Mouse (Mus musculus) embryonic facial prominence, embryonic 14.5 days (tissue): ENCODE measurements around the gene Lcn6. TPM values are rescaled to one million over a fixed set of nuclear protein-coding genes. Genes with fewer than 3 reads are reported as not detected.
"Not testable (repeated sequence)": the region's sequence is repeated elsewhere in the genome, so short reads cannot be mapped to it uniquely, and the experiment has no call there.

Source experiments
- ATAC-seq: fragments of 200-750 bp; cut with Nextera tagmentation; 2 replicates; pipeline ENCODE4 v1.8.0; 2017; ENCODE audit warnings: low read depth, moderate number of reproducible peaks, moderate TSS enrichment
- DNase-seq: peaks from one replicate; pipeline ENCODE4 v3.0.0-alpha.2; 2015; ENCODE audit warnings: low spot score
- H3K27ac ChIP-seq: fragments of 300-500 bp; sonication (generic); replicated peaks from 2 replicates; pipeline ENCODE4 v1.5.1; 2014; ENCODE audit warnings: low read depth, mild to moderate bottlenecking, low read length, moderate library complexity
- H3K27me3 ChIP-seq: fragments of 300-500 bp; sonication (generic); replicated peaks from 2 replicates; pipeline ENCODE4 v1.6.1; 2014; ENCODE audit warnings: low read length; ENCODE audit not compliant: control insufficient read depth, insufficient read depth
- H3K36me3 ChIP-seq: fragments of 300-500 bp; sonication (generic); 2 replicates; pipeline ENCODE4 v1.6.1; 2014; ENCODE audit warnings: low read length, mixed read lengths; ENCODE audit not compliant: control insufficient read depth, insufficient read depth
- H3K4me1 ChIP-seq: fragments of 300-500 bp; sonication (generic); 2 replicates; pipeline ENCODE4 v1.6.1; 2014; ENCODE audit warnings: antibody characterized with exemption, low read length; ENCODE audit not compliant: control insufficient read depth, insufficient read depth
- H3K4me2 ChIP-seq: fragments of 300-500 bp; sonication (generic); 2 replicates; pipeline ENCODE4 v1.6.1; 2014; ENCODE audit warnings: low read depth, mild to moderate bottlenecking, low read length, moderate library complexity, mixed read lengths
- H3K4me3 ChIP-seq: fragments of 300-500 bp; sonication (generic); 2 replicates; pipeline ENCODE4 v1.5.1; 2014; ENCODE audit warnings: low read depth, mild to moderate bottlenecking, low read length
- H3K9ac ChIP-seq: fragments of 300-500 bp; sonication (generic); 2 replicates; pipeline ENCODE4 v1.6.1; 2014; ENCODE audit warnings: low read depth, mild to moderate bottlenecking, low read length, moderate library complexity, mixed read lengths
- H3K9me3 ChIP-seq: fragments of 300-500 bp; sonication (generic); 2 replicates; pipeline ENCODE4 v1.6.1; 2016; ENCODE audit warnings: low read length; ENCODE audit not compliant: control insufficient read depth
- WGBS: fragments of 180-500 bp; shearing (Covaris S2); extraction: QIAGEN DNeasy Blood & Tissue Kit; methylation state at CpG from one replicate; pipeline ENCODE4 v1.1.7; 2014; 5-methylcytosine and 5-hydroxymethylcytosine counted together
- polyA plus RNA-seq: library from polyadenylated mRNA; unstranded; fragments of >200 nt; fragmentation: Nextera tagmentation; extraction: Ambion mirVana; gene quantifications from 2 replicates; pipeline ENCODE4 v1.2.1, GENCODE M21; 2014

The Lcn6 gene
- polyA plus RNA-seq, 1 experiment from 2014 or later: not detected

DNA sequence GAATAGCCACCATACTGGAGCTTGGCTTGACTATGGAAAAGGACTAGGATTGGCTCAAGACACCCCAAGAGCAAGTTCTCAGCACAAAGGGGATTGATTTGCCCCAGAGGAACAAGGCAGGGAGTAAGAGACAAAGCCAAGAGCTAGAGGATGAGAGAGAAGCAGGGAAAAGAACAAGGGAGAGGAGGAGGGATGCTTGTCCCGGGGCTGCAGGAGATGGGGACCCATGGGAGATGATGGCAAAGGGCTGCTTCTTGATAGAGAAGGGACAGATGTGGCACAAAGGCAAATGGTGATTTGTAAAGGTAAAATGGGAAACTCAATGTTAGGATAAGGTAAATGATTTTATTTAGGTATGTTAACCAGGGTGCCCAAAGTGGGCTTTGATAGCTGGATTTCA, 32.5 kb downstream of the Lcn6 start:
- not testable (repeated sequence) for ATAC-seq, H3K4me3 ChIP-seq, H3K9ac ChIP-seq, H3K4me2 ChIP-seq, H3K27me3 ChIP-seq, H3K9me3 ChIP-seq, DNase-seq, H3K36me3 ChIP-seq, H3K27ac ChIP-seq
- peaks cover 12% of the 10 kb centered on the region; the same call in 1 of the 2 replicates for H3K4me1 ChIP-seq
- WGBS: 75% methylated on average over 1 of the region's 1 CpGs

DNA sequence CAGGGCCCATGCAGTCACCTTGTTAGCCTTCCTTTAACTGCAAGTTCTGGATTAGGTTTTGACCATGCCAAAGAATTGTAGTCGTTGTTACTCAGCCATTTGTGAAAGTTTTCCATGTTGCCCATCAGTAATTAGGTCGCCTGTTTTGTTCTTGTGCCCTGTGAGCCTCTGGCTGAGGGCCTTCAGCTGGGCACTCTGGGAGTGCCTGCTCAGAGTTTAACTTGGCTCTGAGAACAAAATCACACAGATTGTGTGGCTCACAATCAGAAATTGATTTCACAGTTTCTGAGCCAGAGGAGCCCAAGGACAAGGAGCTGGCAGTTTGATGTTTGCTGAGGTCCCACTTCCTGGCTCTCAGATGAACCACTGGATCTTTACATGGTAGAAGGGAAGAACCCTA, 33.2 kb downstream of the Lcn6 start:
- peaks cover 12% of the 10 kb centered on the region; the same call in 1 of the 2 replicates for H3K4me1 ChIP-seq
- not testable (repeated sequence) for DNase-seq, H3K9ac ChIP-seq, H3K9me3 ChIP-seq, H3K36me3 ChIP-seq, H3K27me3 ChIP-seq, ATAC-seq, H3K4me3 ChIP-seq, H3K27ac ChIP-seq, H3K4me2 ChIP-seq
- 77% methylated on average over 2 of the region's 2 CpGs for WGBS

DNA sequence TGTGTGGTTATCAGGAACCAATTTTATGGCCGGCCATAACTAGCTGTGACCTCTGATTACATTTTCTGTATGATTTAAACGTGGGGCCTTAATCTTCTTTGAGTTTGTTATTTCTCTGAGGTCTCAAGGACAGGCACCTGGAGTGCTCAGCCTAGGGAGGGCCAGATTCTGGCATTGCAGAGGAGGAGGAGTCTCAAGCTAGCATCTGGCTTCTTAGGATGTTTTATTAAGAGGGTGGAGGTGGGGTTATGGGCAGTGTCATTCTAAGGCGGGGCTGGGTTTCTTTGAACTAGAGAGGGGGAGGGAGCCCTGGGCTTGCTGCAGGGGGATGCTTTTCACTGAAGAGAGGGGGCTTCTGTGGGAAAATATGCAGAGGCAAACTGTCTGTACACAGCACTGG, 35.1 kb downstream of the Lcn6 start:
- not testable (repeated sequence) for H3K4me3 ChIP-seq, DNase-seq, H3K27me3 ChIP-seq, H3K36me3 ChIP-seq, ATAC-seq, H3K4me2 ChIP-seq, H3K27ac ChIP-seq, H3K9me3 ChIP-seq, H3K9ac ChIP-seq
- peaks cover 12% of the 10 kb centered on the region; the same call in 1 of the 2 replicates for H3K4me1 ChIP-seq
- 17% methylated on average over 3 of the region's 3 CpGs for WGBS

DNA sequence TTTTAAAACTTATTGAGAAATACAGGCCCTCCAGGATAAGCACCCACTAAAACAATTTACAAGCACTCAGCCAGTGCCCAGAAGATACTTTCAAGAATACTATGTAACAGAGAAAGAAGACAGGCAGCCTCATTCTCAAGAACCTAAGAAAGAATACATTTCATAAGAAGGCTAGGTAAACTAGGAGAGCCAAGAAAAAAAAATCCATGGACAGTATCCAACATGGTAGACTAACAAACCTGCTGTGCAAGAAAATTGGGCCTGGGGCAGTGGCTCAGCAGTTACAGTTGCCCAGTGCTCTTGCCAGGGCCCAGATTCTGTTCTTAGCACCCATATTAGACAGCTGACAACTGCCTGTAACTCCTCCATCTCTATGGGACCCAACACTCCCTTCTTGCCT, 40.6 kb downstream of the Lcn6 start:
- no peaks in the 10 kb centered on the region for H3K4me1 ChIP-seq
- no peaks in the 10 kb centered on the region for H3K36me3 ChIP-seq
- no peak overlapping the region for H3K4me3 ChIP-seq
- H3K9me3 ChIP-seq: no peaks in the 10 kb centered on the region
- ATAC-seq: no peak
- H3K9ac ChIP-seq: no peak overlapping the region
- H3K27me3 ChIP-seq: no peaks in the 10 kb centered on the region
- H3K4me2 ChIP-seq: no peak overlapping the region
- DNase-seq: no peak
- no peak overlapping the region for H3K27ac ChIP-seq

Other genes with a start within 250 kb of the Lcn6 start
- 6.4 and 6.9 TPM in 2 replicates for gene Abca2, start 248.1 kb upstream of the Lcn6 start, polyA plus RNA-seq
- 11.2 and 22.7 TPM in 2 replicates for gene Clic3, start 219.9 kb upstream of the Lcn6 start, polyA plus RNA-seq
- 39.3 and 41.7 TPM in 2 replicates for gene Paxx, start 215.7 kb upstream of the Lcn6 start, polyA plus RNA-seq
- 156 and 191 TPM in 2 replicates for gene Ptgds, start 206.7 kb upstream of the Lcn6 start, polyA plus RNA-seq
- gene Lcn12, start 182.9 kb upstream of the Lcn6 start, polyA plus RNA-seq: not detected in 2 replicates
- gene Fbxw5, start 176.0 kb upstream of the Lcn6 start, polyA plus RNA-seq: 56.9 and 73.6 TPM in 2 replicates
- 5.0 and 5.1 TPM in 2 replicates for gene C8g, start 175.1 kb upstream of the Lcn6 start, polyA plus RNA-seq
- gene Traf2, start 129.8 kb upstream of the Lcn6 start, polyA plus RNA-seq: 30.0 and 33.9 TPM in 2 replicates
- 312 and 318 TPM in 2 replicates for gene Edf1, start 118.9 kb upstream of the Lcn6 start, polyA plus RNA-seq
- 1.4 and 1.7 TPM in 2 replicates for gene Mamdc4, start 101.9 kb upstream of the Lcn6 start, polyA plus RNA-seq
- 148 and 160 TPM in 2 replicates for gene Phpt1, start 101.6 kb upstream of the Lcn6 start, polyA plus RNA-seq
- 0.40 and 1.4 TPM in 2 replicates for gene Ajm1, start 95.0 kb upstream of the Lcn6 start, polyA plus RNA-seq
- 64.4 and 71.9 TPM in 2 replicates for gene Rabl6, start 68.3 kb upstream of the Lcn6 start, polyA plus RNA-seq
- gene Ccdc183, start 59.1 kb upstream of the Lcn6 start, polyA plus RNA-seq: 0.33 and 0.41 TPM in 2 replicates
- 22.9 and 33.0 TPM in 2 replicates for gene Tmem141, start 54.8 kb upstream of the Lcn6 start, polyA plus RNA-seq
- gene Fcna, start 48.8 kb upstream of the Lcn6 start, polyA plus RNA-seq: 2.8 and 4.9 TPM in 2 replicates
- not detected in 2 replicates for gene Lcn8, start 23.7 kb upstream of the Lcn6 start, polyA plus RNA-seq
- gene Lcn5, start 18.8 kb upstream of the Lcn6 start, polyA plus RNA-seq: not detected in 2 replicates
- gene Lcn10, start 5.9 kb downstream of the Lcn6 start, polyA plus RNA-seq: not detected in 2 replicates
- gene Obp2a, start 23.3 kb downstream of the Lcn6 start, polyA plus RNA-seq: not detected in 2 replicates
- gene Bmyc, start 30.0 kb downstream of the Lcn6 start, polyA plus RNA-seq: 82.5 and 82.9 TPM in 2 replicates
- gene Obp2b, start 60.2 kb downstream of the Lcn6 start, polyA plus RNA-seq: not detected in 2 replicates
- gene Lcn3, start 88.8 kb downstream of the Lcn6 start, polyA plus RNA-seq: not detected in 2 replicates
- gene Lcn11, start 100.2 kb downstream of the Lcn6 start, polyA plus RNA-seq: not detected in 2 replicates
- not detected in 2 replicates for gene Gm13539, start 105.5 kb downstream of the Lcn6 start, polyA plus RNA-seq
- gene Glt6d1, start 139.1 kb downstream of the Lcn6 start, polyA plus RNA-seq: not detected in 2 replicates
- gene Lcn9, start 146.4 kb downstream of the Lcn6 start, polyA plus RNA-seq: not detected in 2 replicates
- not detected in 2 replicates for gene Sohlh1, start 170.5 kb downstream of the Lcn6 start, polyA plus RNA-seq
- gene Kcnt1, start 186.9 kb downstream of the Lcn6 start, polyA plus RNA-seq: 0.47 and 0.83 TPM in 2 replicates